8 mouse cellular contexts compared by ENCODE assay signal in genomic region chr19:45076036-45076575, GRCm38 (mm10). TPM values are rescaled to one million over a fixed set of nuclear protein-coding genes. Genes with fewer than 3 reads are reported as not detected.
A peak's percentile ranks its signal among the peaks of the same experiment; 100 is the strongest.
DNase-seq lines count a peak whose midpoint lies in the region; ATAC-seq and TF ChIP-seq lines count a peak whose summit lies in the region.

No protein-coding gene starts in this region.

- ATAC-seq in forebrain, postnatal 0 days = no peak
- no peak for ATAC-seq in lung, postnatal 0 days
- ATAC-seq in inflammation-experienced regulatory T-cells, adult 6 months = no peak

- no peaks in the 10 kb centered on the region for H3K9me3 ChIP-seq in heart, embryonic 10.5 days
- H3K9me3 ChIP-seq in CH12.LX (replicated peaks; ENCODE audit: low read length) = peaks cover 15% of the 10 kb centered on the region
- H3K9me3 ChIP-seq in forebrain, postnatal 0 days (ENCODE audit: low read length) = no peaks in the 10 kb centered on the region
- no peaks in the 10 kb centered on the region for H3K9me3 ChIP-seq in lung, postnatal 0 days (ENCODE audit: low read length)

- dilution Hi-C loops in CH12.LX (cut with MboI; ENCODE audit: extremely low pct_ligation_motif_present, extremely low pct_unique_long_range_greater_than_20kb, low sequenced_read_pairs) = no loop called here

- no peak for TF ChIP-seq CTCF in CH12.LX (conservative IDR thresholded peaks at IDR 0.05 in 1 of 2, IDR thresholded peaks at IDR 0.05 in 1 of 2; ENCODE audit: low read depth in 2 of 2, low read length in 2 of 2)
- TF ChIP-seq CTCF in forebrain, postnatal 0 days (IDR thresholded peaks at IDR 0.05; ENCODE audit: low read depth) = no peak
- TF ChIP-seq CTCF in lung, postnatal 0 days (IDR thresholded peaks at IDR 0.05) = no peak

- H3K79me2 ChIP-seq in CH12.LX (replicated peaks; ENCODE audit: control insufficient read depth, extremely low read depth, insufficient read depth, poor library complexity, severe bottlenecking) = no peaks in the 10 kb centered on the region

- in situ Hi-C loops in CH12.LX (cut with MboI; ENCODE audit: low pct_ligation_motif_present, low pct_unique_long_range_greater_than_20kb, low sequenced_read_pairs) = no loop called here

- TF ChIP-seq EP300 in CH12.LX (IDR thresholded peaks at IDR 0.05; ENCODE audit: low read length) = no peak
- TF ChIP-seq EP300 in lung, postnatal 0 days (IDR thresholded peaks at IDR 0.05) = no peak

- H3K4me3 ChIP-seq in heart, embryonic 10.5 days = peak overlapping the region; percentile 74
- H3K4me3 ChIP-seq in CH12.LX (replicated peaks in 1 of 3; ENCODE audit: low read depth in 2 of 3, low read length in 2 of 3, poor library complexity in 1 of 3) = peak overlapping the region in 2 of 3 experiments; percentile 64 to 65
- H3K4me3 ChIP-seq in forebrain, postnatal 0 days (ENCODE audit: low read depth, low read length) = peak overlapping the region; percentile 32
- peak overlapping the region; percentile 73 for H3K4me3 ChIP-seq in lung, postnatal 0 days (ENCODE audit: low read depth, low read length)

- TF ChIP-seq RAD21 in CH12.LX (IDR thresholded peaks at IDR 0.05; ENCODE audit: low read depth, low read length) = no peak

- peak overlapping the region; percentile 92; the same call in 1 of the 2 replicates for H3K9ac ChIP-seq in CH12.LX (ENCODE audit: insufficient read depth, low read depth)
- 0 out of 2 replicates have a peak overlapping the region, but pooled peaks have one; percentile 22 for H3K9ac ChIP-seq in forebrain, postnatal 0 days
- H3K9ac ChIP-seq in lung, postnatal 0 days (replicated peaks; ENCODE audit: low read depth) = peak overlapping the region; percentile 95; the same call in 1 of the 2 replicates

- H3K27me3 ChIP-seq in heart, embryonic 10.5 days (ENCODE audit: insufficient read depth, poor library complexity, severe bottlenecking) = peaks cover 71% of the 10 kb centered on the region
- H3K27me3 ChIP-seq in CH12.LX (replicated peaks) = peaks cover 50% of the 10 kb centered on the region
- H3K27me3 ChIP-seq in forebrain, postnatal 0 days (ENCODE audit: insufficient read depth, low read length) = peaks cover 56% of the 10 kb centered on the region
- peaks cover 34% of the 10 kb centered on the region for H3K27me3 ChIP-seq in lung, postnatal 0 days (replicated peaks; ENCODE audit: insufficient read depth, low read length)

- TF ChIP-seq POLR2A in CH12.LX (IDR thresholded peaks at IDR 0.05; ENCODE audit: low read depth, low read length) = no peak

- no peak for DNase-seq in heart, embryonic 10.5 days (ENCODE audit: low spot score)
- no peak for DNase-seq in heart, adult 8-10 months (ENCODE audit: low spot score)
- DNase-seq in CH12.LX (ENCODE audit: extremely low read depth) = no peak
- DNase-seq in forebrain, postnatal 0 days = peak; percentile 16
- DNase-seq in lung, postnatal 0 days (ENCODE audit: low spot score) = no peak
- no peak for DNase-seq in left cerebral cortex, adult 9 months (ENCODE audit: low spot score in 2 of 2)
- DNase-seq in frontal cortex, adult 2 months (ENCODE audit: extremely low spot score in 1 of 2, low spot score in 1 of 2) = no peak

- H3K27ac ChIP-seq in heart, embryonic 10.5 days = peak overlapping the region; percentile 95; the same call in 1 of the 2 replicates
- no peak overlapping the region for H3K27ac ChIP-seq in CH12.LX (ENCODE audit: insufficient read depth, low read depth)
- no peak overlapping the region for H3K27ac ChIP-seq in forebrain, postnatal 0 days (ENCODE audit: low read depth, low read length)
- peak overlapping the region; percentile 99; the same call in 1 of the 2 replicates for H3K27ac ChIP-seq in lung, postnatal 0 days (ENCODE audit: low read length)

- WGBS in heart, embryonic 10.5 days = 9% methylated on average over 17 of the region's 17 CpGs
- WGBS in forebrain, postnatal 0 days = 10% methylated on average over 17 of the region's 17 CpGs
- 14% methylated on average over 14 of the region's 17 CpGs for WGBS in lung, postnatal 0 days

- peaks cover 49% of the 10 kb centered on the region for H3K4me1 ChIP-seq in heart, embryonic 10.5 days
- peaks cover 2 to 31% of the 10 kb centered on the region in 2 experiments; a peak in 2 of 4 replicates for H3K4me1 ChIP-seq in CH12.LX (ENCODE audit: control insufficient read depth in 1 of 2, insufficient read depth in 2 of 2)
- H3K4me1 ChIP-seq in forebrain, postnatal 0 days (ENCODE audit: insufficient read depth) = peaks cover 11% of the 10 kb centered on the region
- H3K4me1 ChIP-seq in lung, postnatal 0 days (ENCODE audit: insufficient read depth, low read depth, low read length) = peaks cover 23% of the 10 kb centered on the region

- no peaks in the 10 kb centered on the region for H3K36me3 ChIP-seq in heart, embryonic 10.5 days
- no peaks in the 10 kb centered on the region for H3K36me3 ChIP-seq in CH12.LX (replicated peaks in 1 of 2; ENCODE audit: control insufficient read depth in 1 of 2, insufficient read depth in 1 of 2, low read length in 1 of 2)
- H3K36me3 ChIP-seq in forebrain, postnatal 0 days (ENCODE audit: insufficient read depth) = no peaks in the 10 kb centered on the region
- no peaks in the 10 kb centered on the region for H3K36me3 ChIP-seq in lung, postnatal 0 days (ENCODE audit: insufficient read depth, low read length)

- peak overlapping the region; percentile 88 for H3K4me2 ChIP-seq in CH12.LX (ENCODE audit: insufficient read depth, low read depth, poor library complexity, severe bottlenecking)
- H3K4me2 ChIP-seq in forebrain, postnatal 0 days (ENCODE audit: low read depth) = peak overlapping the region; percentile 100
- peak overlapping the region; percentile 97 for H3K4me2 ChIP-seq in lung, postnatal 0 days (replicated peaks; ENCODE audit: low read depth, low read length)

TF ChIP-seq in CH12.LX, 34 proteins besides CTCF, POLR2A, EP300 and RAD21:
- TF ChIP-seq ZNF384 (IDR thresholded peaks at IDR 0.05; ENCODE audit: low read depth, low read length) (peak; percentile 26; the same call in 1 of the 2 replicates), ETS1 (conservative IDR thresholded peaks at IDR 0.05; ENCODE audit: low read depth, low read length) (no peak), GABPA (IDR thresholded peaks at IDR 0.05; ENCODE audit: insufficient replicate concordance, low read depth, low read length) (no peak), NRF1 (IDR thresholded peaks at IDR 0.05; ENCODE audit: low read depth, low read length) (peak; percentile 46; the same call in 1 of the 2 replicates)

RNA-seq across cellular contexts. Expression of gene Kazald1, which starts 1.1 kb away (rescaled TPM):
- 3.3 and 6.3 TPM in 2 replicates for polyA plus RNA-seq in heart, embryonic 10.5 days (2016; fragmentation: Nextera tagmentation; extraction: Ambion mirVana)
- total RNA-seq in heart, adult 8-10 months (2022) = 1 to 10 TPM; 2.5 to 5.5 (median 2.8) TPM
- 0.63 and 1.2 TPM in 2 replicates for total RNA-seq in CH12.LX (2012; rRNA removed)
- total RNA-seq in CH12.LX (2014; rRNA removed) = 0.23 and 0.27 TPM in 2 replicates
- polyA plus RNA-seq in CH12.LX (2012; ENCODE audit: insufficient read length, low read depth) = 0.31 and 0.44 TPM in 2 replicates
- total RNA-seq in forebrain, postnatal 0 days (2014; rRNA removed) = 1.8 and 6.1 TPM in 2 replicates
- polyA plus RNA-seq in forebrain, postnatal 0 days (2015; fragmentation: Nextera tagmentation; extraction: Ambion mirVana) = 1.4 and 1.7 TPM in 2 replicates
- 11.2 and 12.8 TPM in 2 replicates for polyA plus RNA-seq in lung, postnatal 0 days (2015; fragmentation: Nextera tagmentation; extraction: Ambion mirVana)
- polyA plus RNA-seq in inflammation-experienced regulatory T-cells, adult 6 months (2017; shearing (Covaris generic)) = 1 to 10 TPM in 1 of 3 experiments, under 1 TPM in 2; 0.21 to 1.0 (median 0.56) TPM
- polyA plus RNA-seq in frontal cortex, adult 2 months (2012; rRNA removed) = 4.3 and 5.3 TPM in 2 replicates

RNA-seq across cellular contexts. Expression of gene Sfxn3, which starts 28.8 kb away (rescaled TPM):
- polyA plus RNA-seq in heart, embryonic 10.5 days (2016; fragmentation: Nextera tagmentation; extraction: Ambion mirVana) = 11.8 and 13.4 TPM in 2 replicates
- 10 to 100 TPM in 3 of 4 experiments, 1 to 10 TPM in 1; 9.0 to 10.8 (median 10.3) TPM for total RNA-seq in heart, adult 8-10 months (2022)
- total RNA-seq in CH12.LX (2012; rRNA removed) (2.4 and 3.6 TPM in 2 replicates), CH12.LX (2014; rRNA removed) (0.95 and 1.4 TPM in 2 replicates)
- polyA plus RNA-seq in CH12.LX (2012; ENCODE audit: insufficient read length, low read depth) = 3.1 and 4.2 TPM in 2 replicates
- 50.7 and 53.1 TPM in 2 replicates for total RNA-seq in forebrain, postnatal 0 days (2014; rRNA removed)
- polyA plus RNA-seq in forebrain, postnatal 0 days (2015; fragmentation: Nextera tagmentation; extraction: Ambion mirVana) = 93.3 and 106 TPM in 2 replicates
- 45.6 and 53.0 TPM in 2 replicates for polyA plus RNA-seq in lung, postnatal 0 days (2015; fragmentation: Nextera tagmentation; extraction: Ambion mirVana)
- polyA plus RNA-seq in inflammation-experienced regulatory T-cells, adult 6 months (2017; shearing (Covaris generic)) = 10 to 100 TPM; 61.5 to 97.7 (median 97.5) TPM
- 103 and 108 TPM in 2 replicates for polyA plus RNA-seq in frontal cortex, adult 2 months (2012; rRNA removed)

RNA-seq across cellular contexts. Expression of gene Pdzd7, which starts 30.6 kb away (rescaled TPM):
- polyA plus RNA-seq in heart, embryonic 10.5 days (2016; fragmentation: Nextera tagmentation; extraction: Ambion mirVana) = 0.34 and 0.55 TPM in 2 replicates
- under 1 TPM in 1 of 4 experiments, not detected in 3; 0.46 TPM for total RNA-seq in heart, adult 8-10 months (2022)
- total RNA-seq in CH12.LX (2012; rRNA removed) = 0.04 and 0.17 TPM in 2 replicates
- total RNA-seq in CH12.LX (2014; rRNA removed) = 0.12 and 0.20 TPM in 2 replicates
- 0.15 TPM in 1 of 2 replicates, not detected in the other for polyA plus RNA-seq in CH12.LX (2012; ENCODE audit: insufficient read length, low read depth)
- 5.2 and 6.4 TPM in 2 replicates for total RNA-seq in forebrain, postnatal 0 days (2014; rRNA removed)
- polyA plus RNA-seq in forebrain, postnatal 0 days (2015; fragmentation: Nextera tagmentation; extraction: Ambion mirVana) = 1.6 and 1.9 TPM in 2 replicates
- 0.12 and 0.13 TPM in 2 replicates for polyA plus RNA-seq in lung, postnatal 0 days (2015; fragmentation: Nextera tagmentation; extraction: Ambion mirVana)
- polyA plus RNA-seq in inflammation-experienced regulatory T-cells, adult 6 months (2017; shearing (Covaris generic)) = not detected
- polyA plus RNA-seq in frontal cortex, adult 2 months (2012; rRNA removed) = 7.6 and 7.7 TPM in 2 replicates

Comparison
In these comparisons a context has a peak if more than half of its experiments do, and no peak if none do; other contexts are left out.
1. H3K27ac ChIP-seq: peak in heart, embryonic 10.5 days (single experiment) and lung, postnatal 0 days (single experiment); none in CH12.LX (single experiment) and forebrain, postnatal 0 days (single experiment).
2. H3K9ac ChIP-seq: peak in every context shown above with its lines; median percentile 95 in lung, postnatal 0 days; 92 in CH12.LX; 22 in forebrain, postnatal 0 days.
3. Peak in every context shown above with its lines, with median percentiles within 50 percentile points of each other: H3K4me3 ChIP-seq and H3K4me2 ChIP-seq.